Mouse (Mus musculus) ES-E14 (cell line): Measurements from ENCODE around the gene Gpr3. TPM values are rescaled to one million over a fixed set of nuclear protein-coding genes. Genes with fewer than 3 reads are reported as not detected.

Experiments used
- DNase-seq: peaks from one replicate; pipeline ENCODE4 v3.0.0-alpha.2; 2013; ENCODE audit warnings: low read depth, low spot score
- H3K27ac ChIP-seq: 2 replicates; pipeline ENCODE4 v1.5.1; 2012; ENCODE audit warnings: low read depth, mild to moderate bottlenecking, low read length, moderate library complexity, mixed read lengths; ENCODE audit not compliant: poor library complexity, insufficient read depth, severe bottlenecking
- H3K36me3 ChIP-seq: 2 replicates; pipeline ENCODE4 v1.6.1; 2012; ENCODE audit warnings: mild to moderate bottlenecking, low read length, moderate library complexity, mixed read lengths; ENCODE audit not compliant: control insufficient read depth, poor library complexity, insufficient read depth, severe bottlenecking
- H3K4me1 ChIP-seq, 2 experiments: fragments of 150-350 bp in 1 of 2; sonication (generic) in 1 of 2; 2 replicates each; pipeline ENCODE4 v1.6.1; 2012; ENCODE audit warnings: low read length in 2 of 2, mild to moderate bottlenecking in 1 of 2, mixed read lengths in 1 of 2; ENCODE audit not compliant: control insufficient read depth in 2 of 2, insufficient read depth in 2 of 2, poor library complexity in 1 of 2
- H3K4me3 ChIP-seq, 2 experiments: fragments of 150-350 bp in 1 of 2; sonication (generic) in 1 of 2; 2 replicates each; pipeline ENCODE4 v1.5.1; 2012; ENCODE audit warnings: low read length in 2 of 2, low read depth in 1 of 2, mild to moderate bottlenecking in 1 of 2, mixed read lengths in 1 of 2; ENCODE audit not compliant: insufficient read depth in 1 of 2, poor library complexity in 1 of 2, severe bottlenecking in 1 of 2
- H3K9ac ChIP-seq: 2 replicates; pipeline ENCODE4 v1.6.1; 2012; ENCODE audit warnings: low read depth, mild to moderate bottlenecking, low read length, mixed read lengths; ENCODE audit not compliant: poor library complexity, insufficient read depth, severe bottlenecking
- H3K9me3 ChIP-seq: fragments of 150-350 bp; sonication (generic); 2 replicates; pipeline ENCODE4 v1.6.1; 2012; ENCODE audit warnings: low read depth, mild to moderate bottlenecking, low read length; ENCODE audit not compliant: control insufficient read depth, insufficient read depth
- CHD2 ChIP-seq: IDR thresholded peaks from 2 replicates; pipeline ENCODE4 v1.6.1; 2014; ENCODE audit warnings: mild to moderate bottlenecking, low read depth, low read length, inconsistent platforms
- HCFC1 ChIP-seq: IDR thresholded peaks from 2 replicates; pipeline ENCODE4 v1.6.1; 2012; ENCODE audit warnings: low read length, inconsistent platforms, borderline replicate concordance; ENCODE audit not compliant: insufficient read depth
- MAFK ChIP-seq: IDR thresholded peaks from 2 replicates; pipeline ENCODE4 v1.6.1; 2014; ENCODE audit warnings: mild to moderate bottlenecking, low read depth, low read length, inconsistent platforms; ENCODE audit not compliant: insufficient read depth
- ZC3H11A ChIP-seq: IDR thresholded peaks from 2 replicates; pipeline ENCODE4 v1.6.1; 2012; ENCODE audit warnings: low read depth, mild to moderate bottlenecking, inconsistent platforms, low read length, borderline replicate concordance
- ZNF384 ChIP-seq: IDR thresholded peaks from 2 replicates; pipeline ENCODE4 v1.6.1; 2012; ENCODE audit warnings: low read depth, low read length, inconsistent platforms
- in situ Hi-C, 2 experiments: fragments of 600-800 bp; cut with MboI; formaldehyde crosslinking; loops; one replicate each; pipeline ENCODE4 v1.15.1; 2025; ENCODE audit warnings: low sequenced_read_pairs in 2 of 2, inconsistent platforms in 1 of 2; ENCODE audit not compliant: unreplicated experiment in 2 of 2
- total RNA-seq: library from RNA; depleted of rRNA; stranded (reverse); fragments of 300-350 nt; gene quantifications from 2 replicates; pipeline ENCODE4 v1.2.3, GENCODE M21; 2012

Gpr3 gene
- total RNA-seq, 1 experiment = 0.85 TPM

DNA sequence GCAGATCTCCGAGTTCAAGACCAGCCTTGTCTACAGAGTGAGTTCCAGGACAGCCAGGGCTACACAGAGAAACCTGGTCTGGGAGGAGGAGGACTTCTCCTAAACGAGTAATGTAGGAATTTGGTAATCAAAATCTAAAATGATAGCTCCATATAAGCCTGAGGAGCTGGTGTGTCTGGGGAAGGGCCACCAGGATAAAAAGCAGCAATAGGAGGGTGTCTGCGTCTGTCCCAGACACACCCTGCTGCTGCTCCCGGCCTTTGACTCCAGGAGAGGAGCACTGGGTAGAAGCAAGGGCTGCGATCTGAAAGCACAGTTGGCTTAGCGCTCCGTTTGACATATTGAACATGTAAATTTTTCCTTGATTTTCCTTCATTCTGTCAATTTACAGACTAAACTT, 37.1 kb downstream of the Gpr3 start:
- no peak for DNase-seq
- in situ Hi-C loops = no loop called here
- no peaks in the 10 kb centered on the region for H3K9me3 ChIP-seq
- H3K4me1 ChIP-seq = peaks cover 0 to 2% of the 10 kb centered on the region in 2 experiments; a peak in 2 of 4 replicates
- no peak overlapping the region for H3K9ac ChIP-seq
- H3K4me3 ChIP-seq = no peak overlapping the region
- TF ChIP-seq MAFK (no peak), CHD2 (no peak), ZNF384 (no peak), ZC3H11A (no peak), HCFC1 (no peak)
- peaks cover 17% of the 10 kb centered on the region; the same call in 1 of the 2 replicates for H3K36me3 ChIP-seq
- no peak overlapping the region for H3K27ac ChIP-seq

DNA sequence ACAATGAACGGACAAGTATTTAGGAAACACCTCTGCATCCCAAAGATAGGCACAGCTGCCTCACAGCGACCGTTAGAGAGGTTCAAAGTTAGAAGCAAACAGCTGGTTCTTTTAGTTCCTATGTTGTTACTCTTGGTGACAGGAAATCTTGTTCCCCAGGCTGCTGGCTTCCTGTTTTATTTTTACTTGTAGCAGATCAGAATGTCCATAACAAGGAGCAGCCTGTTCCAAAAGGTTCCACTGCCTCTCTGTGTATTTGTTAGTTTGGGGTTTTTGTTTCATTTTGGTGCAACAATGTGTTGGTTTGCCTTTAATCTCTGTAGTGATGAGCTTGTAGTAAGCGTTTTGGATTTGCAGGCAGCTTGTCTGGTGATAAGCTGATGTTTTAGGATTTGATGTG, 38.0 kb downstream of the Gpr3 start:
- Histone ChIP-seq H3K27ac (no peak overlapping the region), H3K9ac (no peak overlapping the region)
- in situ Hi-C loops = no loop called here

DNA sequence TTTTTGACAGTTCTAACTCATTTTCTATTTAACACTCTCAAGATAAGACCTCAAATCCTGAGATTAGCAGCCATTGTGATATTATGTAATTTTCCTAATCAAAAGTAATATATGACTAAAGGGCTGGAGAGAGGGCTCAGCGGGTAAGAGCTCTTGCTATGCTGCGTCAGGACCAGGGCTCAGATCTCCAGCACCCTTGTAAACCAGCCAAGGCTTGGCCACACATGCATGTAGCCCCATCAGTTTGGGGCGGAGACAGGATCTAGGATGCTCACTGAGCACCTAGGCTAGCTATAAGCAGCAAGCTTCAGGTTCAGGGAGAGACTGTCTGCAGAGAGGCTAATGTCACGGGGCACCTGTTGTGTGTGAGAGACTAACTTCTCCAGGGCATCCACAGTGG, 39.9 kb downstream of the Gpr3 start:
- DNase-seq = no peak
- Histone ChIP-seq H3K27ac (no peak overlapping the region), H3K9ac (no peak overlapping the region), H3K4me1 (peaks cover 3 to 7% of the 10 kb centered on the region in 2 experiments; a peak in 3 of 4 replicates), H3K36me3 (peaks cover 8% of the 10 kb centered on the region; the same call in 1 of the 2 replicates), H3K4me3 (no peak overlapping the region), H3K9me3 (no peaks in the 10 kb centered on the region)
- TF ChIP-seq HCFC1 = no peak
- TF ChIP-seq CHD2 = no peak
- no peak for TF ChIP-seq ZNF384
- TF ChIP-seq MAFK = no peak
- TF ChIP-seq ZC3H11A = no peak
- in situ Hi-C loops = no loop called here

More for the DNA sequence above, 38.0 kb downstream of the Gpr3 start:
- TF ChIP-seq CHD2 (no peak), MAFK (no peak), HCFC1 (no peak), ZNF384 (no peak), ZC3H11A (no peak)
- H3K9me3 ChIP-seq = no peaks in the 10 kb centered on the region
- peaks cover 15% of the 10 kb centered on the region; the same call in 1 of the 2 replicates for H3K36me3 ChIP-seq
- H3K4me1 ChIP-seq = peaks cover 3 to 7% of the 10 kb centered on the region in 2 experiments; a peak in 3 of 4 replicates
- H3K4me3 ChIP-seq = no peak overlapping the region
- DNase-seq = no peak

DNA sequence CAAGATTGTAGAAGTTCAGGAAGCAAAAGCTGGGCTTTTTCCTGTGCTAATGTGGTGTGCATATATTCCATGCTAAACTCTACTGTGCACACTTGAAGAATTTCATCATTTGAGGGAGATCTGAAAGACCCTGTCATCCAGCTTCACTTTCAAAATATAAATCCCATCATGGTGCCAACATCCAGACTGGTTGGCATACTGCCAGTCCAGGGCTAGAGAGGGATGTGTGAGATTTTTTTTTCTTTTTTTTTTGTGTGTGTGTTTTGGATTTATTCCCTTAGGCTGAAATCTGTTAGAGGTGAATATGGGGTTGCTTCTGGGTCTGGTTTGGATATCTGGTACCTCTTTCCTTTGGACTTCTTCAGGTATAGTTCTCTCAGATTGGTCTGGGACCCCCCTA, 41.7 kb downstream of the Gpr3 start:
- no peak overlapping the region for H3K4me3 ChIP-seq
- H3K27ac ChIP-seq = no peak overlapping the region
- no peak overlapping the region for H3K9ac ChIP-seq
- in situ Hi-C loops = no loop called here
- H3K4me1 ChIP-seq = peaks cover 4 to 14% of the 10 kb centered on the region in 2 experiments; a peak in 3 of 4 replicates
- no peak for DNase-seq
- TF ChIP-seq ZNF384 (no peak), CHD2 (no peak), MAFK (no peak), HCFC1 (no peak), ZC3H11A (no peak)
- H3K9me3 ChIP-seq = no peaks in the 10 kb centered on the region
- H3K36me3 ChIP-seq = no peaks in the 10 kb centered on the region

DNA sequence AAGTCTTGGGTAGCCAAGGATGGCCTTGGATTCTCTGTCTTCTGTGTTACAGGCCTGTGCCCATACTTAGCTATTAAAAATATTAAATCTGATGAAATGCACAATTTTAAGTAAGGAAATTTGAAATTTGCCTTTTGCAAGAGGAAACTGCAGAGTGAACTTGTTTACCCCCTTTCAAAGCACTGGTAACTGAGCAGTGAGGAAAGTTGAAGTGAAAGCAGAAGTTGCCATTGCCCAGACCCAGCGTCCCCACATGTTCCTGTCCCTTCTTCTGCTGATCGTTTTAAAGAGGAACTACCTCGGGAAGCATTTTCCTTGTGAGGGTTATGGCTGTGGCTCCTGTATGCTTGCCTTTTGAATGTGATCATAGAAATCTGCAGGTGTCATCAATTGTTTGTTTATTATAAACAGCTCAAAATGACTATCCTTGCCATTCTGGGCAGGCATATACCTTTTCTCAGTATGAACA, 42.2 kb downstream of the Gpr3 start:
- no peak for TF ChIP-seq ZC3H11A
- no peak for TF ChIP-seq CHD2
- no peak for TF ChIP-seq MAFK
- TF ChIP-seq HCFC1 = no peak
- no peak for TF ChIP-seq ZNF384
- Histone ChIP-seq H3K27ac (no peak overlapping the region; the same call in 1 of the 2 replicates), H3K4me1 (peaks cover 4 to 16% of the 10 kb centered on the region in 2 experiments; a peak in 3 of 4 replicates), H3K9ac (no peak overlapping the region), H3K9me3 (no peaks in the 10 kb centered on the region), H3K36me3 (no peaks in the 10 kb centered on the region), H3K4me3 (no peak overlapping the region)
- in situ Hi-C loops = no loop called here
- no peak for DNase-seq
